Mouse (Mus musculus) olfactory bulb, adult 2 months (tissue): ENCODE results near the gene Setd5. TPM values are rescaled to one million over a fixed set of nuclear protein-coding genes. Genes with fewer than 3 reads are reported as not detected.

Experiments used
- H3K27ac ChIP-seq: fragments of 200-500 bp; 2 replicates; pipeline ENCODE4 v1.5.1; 2012; ENCODE audit warnings: low read depth, low read length; ENCODE audit not compliant: insufficient read depth
- H3K4me1 ChIP-seq: fragments of 200-500 bp; 2 replicates; pipeline ENCODE4 v1.6.1; 2012; ENCODE audit warnings: low read length; ENCODE audit not compliant: control insufficient read depth, insufficient read depth
- H3K4me3 ChIP-seq: fragments of 200-500 bp; 2 replicates; pipeline ENCODE4 v1.5.1; 2012; ENCODE audit warnings: mild to moderate bottlenecking, low read depth, low read length, moderate library complexity; ENCODE audit not compliant: insufficient read depth
- CTCF ChIP-seq: fragments of 200-500 bp; IDR thresholded peaks from 2 replicates; pipeline ENCODE4 v1.5.1; 2012; ENCODE audit warnings: low read depth, mild to moderate bottlenecking, low read length, moderate library complexity; ENCODE audit not compliant: insufficient read depth
- POLR2A ChIP-seq: fragments of 200-500 bp; IDR thresholded peaks from 2 replicates; pipeline ENCODE4 v1.6.1; 2012; ENCODE audit warnings: mild to moderate bottlenecking, low read depth, low read length, moderate library complexity; ENCODE audit not compliant: insufficient read depth
- WGBS: fragments of 180-500 bp; shearing (Covaris S2); methylation state at CpG from one replicate; pipeline ENCODE4 v1.1.7; 2018; 5-methylcytosine and 5-hydroxymethylcytosine counted together
- polyA plus RNA-seq: library from polyadenylated mRNA; stranded (reverse); fragments of >200 nt; gene quantifications from 2 replicates; pipeline ENCODE4 v1.2.4, GENCODE M21; 2012; ENCODE audit warnings: low replicate concordance; ENCODE audit not compliant: missing spikeins, insufficient read depth, insufficient read length

The Setd5 gene
- polyA plus RNA-seq, 1 experiment: 314 TPM

GRCm38 (mm10) chr6:113172011-113172410 lies 94.8 kb downstream of the Setd5 start:
- Histone ChIP-seq H3K4me1 (peaks cover 3% of the 10 kb centered on the region), H3K27ac (no peak overlapping the region), H3K4me3 (no peak overlapping the region)
- TF ChIP-seq POLR2A (no peak), CTCF (no peak)

GRCm38 (mm10) chr6:113172568-113172967 lies 95.4 kb downstream of the Setd5 start:
- Histone ChIP-seq H3K4me1 (peaks cover under 1% of the 10 kb centered on the region), H3K4me3 (no peak overlapping the region), H3K27ac (no peak overlapping the region)
- TF ChIP-seq CTCF: no peak
- TF ChIP-seq POLR2A: no peak
- 80% methylated on average over 1 of the region's 1 CpGs for WGBS

GRCm38 (mm10) chr6:113175469-113175868 lies 98.3 kb downstream of the Setd5 start:
- Histone ChIP-seq H3K4me1 (peaks cover 19% of the 10 kb centered on the region), H3K4me3 (no peak overlapping the region), H3K27ac (no peak overlapping the region)
- no peak for TF ChIP-seq CTCF
- WGBS: 92% methylated on average over 3 of the region's 3 CpGs

- H3K27ac ChIP-seq: no peak overlapping the region
- TF ChIP-seq POLR2A (no peak), CTCF (no peak)
- peaks cover 19% of the 10 kb centered on the region for H3K4me1 ChIP-seq
- no peak overlapping the region for H3K4me3 ChIP-seq
- WGBS: 87% methylated on average over 8 of the region's 8 CpGs
These were observed 99.4 kb downstream of the Setd5 start for GRCm38 (mm10) chr6:113176613-113177012.

- Histone ChIP-seq H3K4me1 (peaks cover 19% of the 10 kb centered on the region), H3K27ac (peak overlapping the region; percentile 74), H3K4me3 (peak overlapping the region; percentile 27)
- no peak for TF ChIP-seq CTCF
- TF ChIP-seq POLR2A: no peak
- WGBS: 14% methylated on average over 14 of the region's 14 CpGs
These were observed 101.4 kb downstream of the Setd5 start for GRCm38 (mm10) chr6:113178286-113179194.

- TF ChIP-seq CTCF (no peak), POLR2A (no peak)
- Histone ChIP-seq H3K27ac (peak overlapping the region; percentile 74), H3K4me1 (peaks cover 20% of the 10 kb centered on the region), H3K4me3 (peak overlapping the region; percentile 27; the same call in 1 of the 2 replicates)
- 24% methylated on average over 4 of the region's 4 CpGs for WGBS
These were observed 102.1 kb downstream of the Setd5 start for GRCm38 (mm10) chr6:113179195-113179733.

GRCm38 (mm10) chr6:113184163-113184562 lies 107.0 kb downstream of the Setd5 start:
- H3K27ac ChIP-seq: no peak overlapping the region
- H3K4me1 ChIP-seq: peaks cover 20% of the 10 kb centered on the region
- H3K4me3 ChIP-seq: no peak overlapping the region
- 85% methylated on average over 9 of the region's 9 CpGs for WGBS
- no peak for TF ChIP-seq POLR2A
- TF ChIP-seq CTCF: no peak

- no peak for TF ChIP-seq POLR2A
- TF ChIP-seq CTCF: no peak
- no peak overlapping the region for H3K27ac ChIP-seq
- H3K4me1 ChIP-seq: peaks cover 12% of the 10 kb centered on the region
- no peak overlapping the region for H3K4me3 ChIP-seq
- 87% methylated on average over 21 of the region's 21 CpGs for WGBS
These were observed 107.8 kb downstream of the Setd5 start for GRCm38 (mm10) chr6:113184866-113185525.
